Mouse (Mus musculus): ENCODE measurements around the gene Ndufb10.

- TF ChIP-seq CTCF (IDR thresholded peaks at IDR 0.05; ENCODE audit: extremely low read depth, insufficient read length, insufficient replicate concordance, low read depth, low read length) (no peak), POLR2A (IDR thresholded peaks at IDR 0.05; ENCODE audit: low read depth, low read length) (no peak)
Measured at GRCm38 (mm10) chr17:24717943-24718342, 6.3 kb downstream of the Ndufb10 start, which contains the start of the genes Rnf151 and Rps2.

Data from small intestine, adult 2 months (tissue).